Mouse (Mus musculus): ENCODE data around the gene Tab1. TPM values are rescaled to one million over a fixed set of nuclear protein-coding genes. Genes with fewer than 3 reads are reported as not detected.
"Not testable (repeated sequence)": the region's sequence is repeated elsewhere in the genome, so short reads cannot be mapped to it uniquely, and the experiment has no call there.

Tab1 gene
- total RNA-seq, 1 experiment from 2014 or later, result 19.9 TPM

DNA sequence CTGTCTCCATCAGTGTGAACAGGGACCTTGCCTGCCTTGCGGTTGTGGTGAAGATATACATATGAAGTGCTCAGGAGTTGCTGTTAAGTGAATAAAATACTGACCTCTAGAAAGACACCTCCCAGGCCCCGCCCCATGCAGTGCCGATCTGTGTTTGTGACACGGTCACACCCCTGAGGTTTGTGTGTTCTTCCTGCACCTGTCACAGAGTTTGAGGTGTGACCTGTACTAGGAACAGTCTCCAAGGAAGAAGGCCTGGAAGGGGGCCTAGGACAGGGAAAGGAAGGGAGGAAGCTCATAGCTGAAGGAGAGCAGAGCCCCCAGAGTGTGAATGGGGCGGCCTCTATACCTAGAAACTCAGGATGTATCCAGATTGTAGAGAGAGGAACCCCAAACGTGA, 30.4 kb upstream of the Tab1 start:
- ATAC-seq (replicated peaks; ENCODE audit: low read depth, poor library complexity, severe bottlenecking), result no peak

DNA sequence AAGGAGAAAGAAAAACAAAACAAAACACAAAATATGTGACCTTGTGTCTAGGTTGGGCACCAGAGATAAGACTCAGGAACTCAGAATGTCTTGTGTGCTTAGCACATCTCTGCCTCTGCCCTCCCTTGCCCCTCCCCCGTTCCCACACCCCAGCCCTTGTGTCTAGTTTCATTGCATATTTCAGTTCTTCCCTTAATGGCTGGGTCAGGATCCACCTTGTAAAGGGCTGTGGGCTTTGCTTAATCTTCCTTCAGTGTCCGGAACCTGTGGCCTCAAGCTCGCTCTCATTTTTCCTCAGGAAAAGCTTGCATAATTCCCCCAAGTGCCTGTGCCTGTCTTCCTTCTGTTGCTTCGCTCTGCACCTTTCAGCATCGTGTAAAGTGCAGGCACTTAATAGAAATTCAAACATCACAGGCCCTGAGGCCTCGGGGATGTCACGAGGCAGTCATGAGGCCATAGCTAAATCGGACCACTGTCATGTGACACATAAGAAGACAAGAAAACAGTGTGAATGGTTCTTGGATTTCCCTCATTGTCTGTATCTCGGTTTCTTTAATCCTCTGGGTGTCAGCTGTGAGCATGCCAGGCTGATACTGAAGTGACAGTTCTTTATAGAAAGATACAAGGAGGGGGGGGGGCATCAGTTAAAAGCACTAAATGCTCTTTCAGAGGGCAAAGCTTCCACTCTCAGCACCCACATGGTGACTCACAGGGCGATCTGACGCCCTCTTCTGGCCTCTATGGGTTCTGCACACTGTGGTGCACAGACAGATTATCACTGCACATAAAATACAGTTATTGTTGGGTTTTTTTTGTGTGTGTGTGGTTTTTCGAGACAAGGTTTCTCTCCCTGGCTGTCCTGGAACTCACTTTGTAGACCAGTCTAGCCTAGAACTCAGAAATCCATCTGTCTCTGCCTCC, 27.2 kb upstream of the Tab1 start:
- peak; percentile 42 for ATAC-seq (replicated peaks; ENCODE audit: low read depth, poor library complexity, severe bottlenecking)

DNA sequence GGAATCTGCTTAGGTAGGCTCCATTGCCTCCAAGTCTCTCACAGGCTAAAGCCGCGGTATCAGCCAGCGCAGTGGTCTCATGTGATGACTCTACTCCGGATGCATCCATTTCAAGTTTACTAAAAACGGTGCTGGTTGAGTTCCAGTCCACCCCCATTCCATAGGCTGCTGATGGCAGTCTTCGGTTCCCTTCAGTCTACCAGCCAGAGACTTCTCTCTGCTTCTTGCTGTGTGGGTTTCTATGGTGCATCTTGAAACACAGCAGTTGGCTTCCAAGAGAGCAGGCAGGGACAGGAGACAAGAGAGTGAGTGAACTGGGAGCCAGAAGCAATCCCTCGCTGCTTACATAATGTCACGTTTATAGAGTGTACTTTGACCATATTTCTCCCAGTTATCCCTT, 25.8 kb upstream of the Tab1 start:
- no peak for ATAC-seq (replicated peaks; ENCODE audit: low read depth, poor library complexity, severe bottlenecking)

DNA sequence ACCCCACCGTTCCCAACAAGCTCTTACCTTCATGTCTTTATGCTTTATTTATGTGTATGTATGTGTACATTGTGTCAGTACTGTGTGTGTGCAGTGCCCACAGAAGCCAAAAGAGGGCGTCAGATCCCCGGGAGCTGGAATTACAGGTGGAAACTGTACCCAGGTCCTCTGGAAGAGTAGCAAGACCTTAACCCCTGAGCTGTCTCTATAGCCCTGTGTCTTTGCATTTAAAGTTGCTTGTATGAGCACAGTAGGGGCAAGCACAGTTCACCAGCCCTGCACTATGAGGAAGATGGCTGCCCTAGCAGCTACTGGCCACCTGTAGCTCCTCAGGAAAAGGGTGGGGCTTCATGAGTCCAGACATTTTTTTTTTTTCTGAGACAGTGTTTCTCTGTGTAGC, 25.4 kb upstream of the Tab1 start:
- ATAC-seq (replicated peaks; ENCODE audit: low read depth, poor library complexity, severe bottlenecking), result no peak

DNA sequence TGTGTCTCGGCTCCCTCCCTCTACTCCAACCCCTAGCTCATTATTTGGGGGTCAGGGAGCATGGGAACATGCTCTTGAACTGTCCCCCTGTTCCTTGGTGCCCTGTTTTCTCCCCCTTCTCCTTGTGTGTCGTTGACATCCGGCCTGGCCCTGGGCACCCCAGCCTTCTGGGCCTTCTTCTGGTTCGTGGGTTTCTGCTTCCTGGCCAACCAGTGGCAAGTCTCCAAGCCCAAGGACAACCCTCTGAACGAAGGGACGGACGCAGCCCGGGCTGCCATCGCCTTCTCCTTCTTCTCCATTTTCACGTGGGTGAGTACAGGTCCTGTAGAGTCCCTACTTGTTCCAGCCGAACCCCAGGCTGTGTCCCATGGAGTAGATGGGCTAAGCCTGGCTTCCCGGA, 21.5 kb upstream of the Tab1 start:
- peak; percentile 63 for ATAC-seq (replicated peaks; ENCODE audit: low read depth, poor library complexity, severe bottlenecking)

DNA sequence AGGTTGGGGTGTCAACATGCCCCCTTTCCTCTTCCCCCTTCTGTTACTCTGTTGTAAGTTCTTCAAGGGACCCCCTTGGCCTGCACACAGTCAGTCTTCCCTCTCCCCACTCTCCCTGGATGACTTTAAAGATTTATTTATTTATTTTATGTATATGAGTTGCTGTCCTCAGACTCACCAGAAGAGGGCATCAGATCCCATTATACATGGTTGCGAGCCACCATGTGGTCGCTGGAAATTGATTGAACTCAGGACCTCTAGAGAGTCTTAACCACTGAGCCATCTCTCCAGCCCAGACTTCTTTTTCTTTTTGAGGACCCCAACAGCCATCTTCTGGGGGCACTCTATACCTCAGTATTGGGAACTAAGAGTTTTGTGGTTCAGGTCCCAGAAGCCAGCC, 20.4 kb upstream of the Tab1 start:
- ATAC-seq (replicated peaks; ENCODE audit: low read depth, poor library complexity, severe bottlenecking), result no peak

DNA sequence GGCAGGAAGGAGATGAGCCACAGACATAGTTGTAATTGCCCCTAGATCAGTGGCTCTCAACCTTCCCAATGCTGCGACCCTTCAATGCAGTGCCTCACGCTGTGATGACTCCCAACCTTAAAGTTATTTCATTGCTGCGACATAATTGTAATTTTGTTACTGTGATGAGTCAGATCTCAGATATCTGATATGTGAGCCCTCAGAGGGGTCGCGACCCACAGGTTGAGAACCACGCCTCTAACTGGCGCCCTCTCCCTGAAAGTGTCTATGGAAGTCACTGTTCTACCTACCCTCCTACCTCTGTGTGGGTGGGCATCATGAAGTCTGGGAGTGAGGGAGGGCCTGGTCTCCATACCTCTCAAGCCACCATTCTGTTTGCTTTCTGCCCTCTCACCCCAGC, 18.5 kb upstream of the Tab1 start:
- no peak for ATAC-seq (replicated peaks; ENCODE audit: low read depth, poor library complexity, severe bottlenecking)

DNA sequence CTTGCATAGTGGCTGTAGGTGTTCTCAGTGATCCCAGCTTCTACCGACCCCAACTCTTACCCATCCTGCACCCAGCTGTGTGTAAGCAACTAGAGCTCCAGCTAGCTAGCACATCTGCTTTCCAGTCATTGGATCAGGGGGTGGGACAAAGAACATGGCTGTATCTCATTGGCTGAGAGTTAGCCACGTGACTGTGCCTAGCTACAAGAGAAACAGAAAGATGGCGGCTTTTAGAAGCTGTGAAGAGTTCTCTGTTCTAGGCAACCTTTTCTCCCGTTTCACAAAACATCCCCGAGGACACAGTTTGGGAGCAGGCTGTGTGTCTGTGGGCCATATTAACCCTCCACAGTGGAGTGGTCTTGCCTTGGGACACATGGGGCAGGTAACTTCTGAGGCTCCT, 17.7 kb upstream of the Tab1 start:
- ATAC-seq (replicated peaks; ENCODE audit: low read depth, poor library complexity, severe bottlenecking), result no peak

DNA sequence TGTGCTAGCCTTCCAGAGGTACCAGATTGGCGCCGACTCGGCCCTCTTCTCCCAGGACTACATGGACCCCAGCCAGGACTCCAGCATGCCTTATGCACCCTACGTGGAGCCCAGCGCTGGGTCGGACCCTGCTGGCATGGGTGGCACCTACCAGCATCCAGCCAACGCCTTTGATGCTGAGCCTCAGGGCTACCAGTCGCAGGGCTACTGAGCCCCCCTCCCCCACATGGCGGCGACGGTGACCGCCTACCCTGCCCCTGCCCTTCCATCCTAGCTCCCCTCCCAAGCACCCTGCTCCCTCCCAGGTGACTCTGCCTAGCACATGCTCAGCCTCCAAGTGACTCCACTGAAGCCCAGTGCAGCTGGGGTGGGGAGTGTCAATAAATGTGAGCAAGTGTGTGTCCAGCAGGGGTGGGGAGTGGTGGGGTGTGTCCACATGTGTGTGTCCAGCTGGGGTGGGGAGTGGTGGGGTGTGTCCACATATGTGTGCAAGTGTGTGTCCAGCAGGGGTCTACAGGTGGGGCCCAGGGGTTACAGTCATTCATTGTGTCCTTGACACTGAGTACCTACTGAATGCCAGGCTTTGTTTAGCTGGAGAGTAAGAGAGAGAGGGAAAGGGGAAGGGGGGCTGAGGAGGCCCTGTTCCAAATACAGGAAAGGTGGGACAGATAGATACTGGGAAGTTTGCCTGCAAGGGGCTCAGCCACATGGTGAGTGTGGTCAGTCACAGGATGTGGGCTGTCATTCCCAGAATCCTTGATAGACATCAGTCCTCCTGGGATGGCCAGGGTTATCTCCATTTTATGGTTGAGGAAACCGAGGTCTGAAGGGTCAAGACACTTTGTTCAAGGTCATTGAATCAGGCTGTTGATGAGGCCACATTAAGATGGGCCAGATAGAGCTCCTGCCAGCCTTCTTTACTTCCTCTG, 16.8 kb upstream of the Tab1 start:
- peak; percentile 40 for ATAC-seq (replicated peaks; ENCODE audit: low read depth, poor library complexity, severe bottlenecking)

DNA sequence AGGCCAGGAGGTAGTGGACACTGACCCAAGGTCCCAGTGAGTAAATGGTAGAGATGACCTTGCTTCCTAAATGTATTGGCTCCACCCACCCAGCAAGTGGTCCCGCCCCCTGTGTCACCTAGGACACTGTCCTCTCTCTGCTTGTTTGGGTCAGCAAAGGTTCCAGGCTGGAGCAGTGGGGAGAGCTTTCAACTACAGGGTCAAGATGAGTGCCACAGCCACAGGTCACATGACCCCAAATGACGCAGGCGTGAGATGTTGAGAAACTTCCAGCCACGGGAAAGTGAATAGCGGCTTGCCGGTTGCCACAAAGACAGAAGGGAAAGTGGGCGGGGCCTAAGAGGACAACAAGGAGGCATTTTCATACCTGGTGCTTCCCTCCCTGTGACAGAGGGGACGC, 15.8 kb upstream of the Tab1 start:
- peak; percentile 42 for ATAC-seq (replicated peaks; ENCODE audit: low read depth, poor library complexity, severe bottlenecking)

DNA sequence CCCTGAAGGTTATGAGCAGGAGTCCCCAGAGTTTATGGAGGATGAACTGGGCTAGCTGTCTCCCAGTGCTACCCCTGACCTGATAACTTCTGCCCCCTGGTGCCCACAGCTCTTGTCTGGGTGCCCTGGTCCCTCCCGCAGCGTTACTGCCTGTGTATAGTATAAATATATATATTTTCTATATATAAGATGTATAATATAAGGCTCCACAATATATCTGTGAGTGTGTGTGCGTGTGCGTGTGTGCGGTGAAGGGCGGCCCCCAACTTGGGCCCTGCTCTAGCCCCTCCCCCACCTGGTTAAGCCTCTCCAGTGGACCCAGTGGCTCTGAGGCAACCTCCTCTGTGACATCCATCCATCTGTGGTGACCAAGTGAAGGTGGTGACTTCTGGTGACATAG, 13.9 kb upstream of the Tab1 start:
- ATAC-seq (replicated peaks; ENCODE audit: low read depth, poor library complexity, severe bottlenecking), result no peak

DNA sequence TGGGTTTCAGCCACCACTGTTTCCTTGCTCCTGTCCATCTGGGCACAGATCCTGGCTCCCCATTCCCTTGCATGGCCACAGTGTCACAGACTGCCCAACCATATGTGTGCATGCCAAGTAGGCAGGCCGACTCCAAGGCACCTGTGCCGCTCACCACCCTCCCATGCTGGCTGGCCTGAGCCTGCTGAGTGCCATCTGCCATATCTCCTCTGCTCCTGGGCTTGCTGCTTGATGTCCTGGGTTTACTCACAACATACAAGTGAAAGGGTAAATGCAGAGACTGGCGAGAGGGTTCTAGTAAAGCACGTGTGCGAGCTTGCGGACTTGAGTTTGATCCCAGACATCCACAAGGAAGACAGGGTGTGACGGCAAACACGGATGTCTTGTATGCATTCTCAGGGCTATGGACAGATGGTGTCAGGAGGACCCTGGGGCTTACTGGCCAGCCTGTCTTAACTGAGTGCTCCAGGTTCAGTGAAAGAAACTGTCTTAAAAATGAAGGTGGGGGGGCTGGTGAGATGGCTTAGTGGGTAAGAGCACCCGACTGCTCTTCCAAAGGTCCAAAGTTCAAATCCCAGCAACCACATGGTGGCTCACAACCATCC, 11.1 kb upstream of the Tab1 start:
- ATAC-seq (replicated peaks; ENCODE audit: low read depth, poor library complexity, severe bottlenecking), result no peak

DNA sequence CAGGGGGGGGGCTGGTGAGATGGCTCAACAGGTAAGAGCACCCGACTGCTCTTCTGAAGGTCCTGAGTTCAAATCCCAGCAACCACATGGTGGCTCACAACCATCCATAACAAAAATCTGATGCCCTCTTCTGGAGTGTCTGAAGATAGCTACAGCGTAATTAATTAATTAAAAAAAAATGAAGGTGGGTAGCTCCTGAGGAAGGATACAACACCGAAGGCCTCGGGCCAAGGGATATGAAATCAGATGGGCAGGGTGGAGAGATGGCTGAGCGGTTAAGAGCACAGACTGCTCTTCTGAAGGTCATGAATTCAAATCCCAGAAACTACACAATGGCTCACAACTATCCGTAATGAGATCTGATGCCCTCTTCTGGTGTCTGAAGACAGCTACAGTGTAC, 10.5 kb upstream of the Tab1 start:
- ATAC-seq (replicated peaks; ENCODE audit: low read depth, poor library complexity, severe bottlenecking), result not testable (repeated sequence)

DNA sequence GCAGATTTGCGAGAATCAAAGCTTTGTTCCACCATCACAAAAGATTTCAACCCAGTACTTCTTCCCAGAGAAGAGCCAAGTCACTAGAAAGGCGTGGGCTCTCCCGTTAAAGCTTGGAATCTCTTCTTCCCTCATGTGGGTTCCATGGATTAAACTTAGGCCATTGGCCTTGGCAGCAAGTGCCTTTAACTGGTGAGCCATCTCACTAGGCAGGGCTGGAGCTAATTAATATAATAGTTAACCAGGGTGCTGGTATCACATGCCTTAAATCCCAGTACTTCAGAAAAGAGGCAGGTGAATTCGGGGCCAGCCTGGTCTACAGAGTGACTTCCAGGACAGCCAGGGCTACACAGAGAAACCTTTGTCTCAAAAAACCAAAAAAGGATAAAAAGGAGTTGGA, 8.3 kb upstream of the Tab1 start:
- no peak for ATAC-seq (replicated peaks; ENCODE audit: low read depth, poor library complexity, severe bottlenecking)

DNA sequence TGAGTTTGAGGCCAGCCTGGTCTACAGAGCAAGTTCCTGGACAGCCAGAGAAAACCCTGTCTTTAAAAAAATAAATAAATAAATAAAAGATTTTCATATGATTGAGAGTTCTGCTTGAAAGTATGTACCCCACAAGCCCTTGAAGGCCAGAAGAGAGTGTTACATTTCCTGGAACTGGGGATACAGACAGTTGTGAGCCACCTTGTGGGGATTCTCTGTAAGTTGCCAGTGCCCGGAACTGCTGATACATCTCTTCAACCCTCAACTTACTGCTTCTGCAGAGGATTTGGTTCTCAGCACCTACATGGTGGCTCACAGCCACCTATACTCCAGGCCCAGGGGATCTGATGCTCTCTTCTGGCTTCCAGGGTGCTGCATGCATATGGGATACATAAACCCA, 5.7 kb upstream of the Tab1 start:
- ATAC-seq (replicated peaks; ENCODE audit: low read depth, poor library complexity, severe bottlenecking), result peak; percentile 87

DNA sequence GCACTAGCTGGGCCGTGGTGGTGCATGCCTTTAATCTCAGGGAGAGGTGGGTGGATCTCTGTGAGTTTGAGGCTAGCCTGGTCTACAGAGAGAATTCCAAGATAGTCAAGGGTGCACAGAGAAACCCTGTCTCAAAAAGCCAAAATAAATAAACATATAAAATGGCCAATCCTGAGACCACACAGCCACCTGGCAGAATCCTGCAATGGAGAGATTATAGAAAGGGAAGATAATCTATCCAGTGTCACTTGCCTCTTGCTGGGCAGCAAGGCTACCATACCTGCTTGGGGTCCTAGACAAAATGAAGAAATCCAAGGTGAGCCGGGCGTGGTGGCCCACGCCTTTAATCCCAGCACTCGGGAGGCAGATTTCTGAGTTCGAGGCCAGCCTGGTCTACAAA, 2.9 kb upstream of the Tab1 start:
- ATAC-seq (replicated peaks; ENCODE audit: low read depth, poor library complexity, severe bottlenecking), result no peak

DNA sequence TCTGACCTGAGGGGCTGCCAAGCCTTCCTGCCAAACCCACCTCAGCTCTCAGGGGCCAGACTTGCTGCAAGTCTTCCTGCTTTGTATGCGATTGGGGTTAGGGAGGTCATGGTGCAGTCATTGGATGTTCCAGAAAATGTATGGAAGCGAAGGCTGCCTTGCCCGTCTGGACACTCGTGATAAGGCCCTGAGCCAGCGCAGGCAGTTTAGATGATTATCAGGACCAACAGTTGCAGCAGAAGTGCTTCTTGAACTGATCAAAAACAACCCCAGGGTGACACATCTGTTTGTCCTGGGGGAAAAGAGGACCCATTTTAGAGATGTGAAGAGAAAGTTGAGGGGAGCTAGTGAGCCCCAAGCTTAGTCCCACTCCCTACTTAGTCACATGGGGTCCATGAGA, 2.2 kb upstream of the Tab1 start:
- no peak for ATAC-seq (replicated peaks; ENCODE audit: low read depth, poor library complexity, severe bottlenecking)

DNA sequence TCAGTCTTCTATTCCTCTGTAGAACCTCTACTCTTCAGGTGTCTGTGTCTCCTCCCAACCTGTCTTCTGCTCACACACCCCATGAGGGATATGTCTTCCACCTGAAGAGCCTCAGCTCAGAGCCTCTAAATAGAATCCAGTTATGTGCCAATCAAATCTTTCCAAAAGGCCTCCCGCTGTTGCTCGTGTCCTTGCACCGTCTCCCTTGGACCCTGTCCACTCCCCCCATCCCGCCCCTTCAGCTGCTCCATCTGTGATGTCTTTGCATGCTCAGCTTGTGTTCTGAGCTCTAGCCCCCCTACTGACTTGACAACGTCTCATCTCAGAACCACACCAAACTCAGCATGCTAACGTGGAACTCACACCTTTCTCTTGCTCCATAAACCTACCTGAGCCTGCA, 1.5 kb upstream of the Tab1 start:
- ATAC-seq (replicated peaks; ENCODE audit: low read depth, poor library complexity, severe bottlenecking), result no peak

DNA sequence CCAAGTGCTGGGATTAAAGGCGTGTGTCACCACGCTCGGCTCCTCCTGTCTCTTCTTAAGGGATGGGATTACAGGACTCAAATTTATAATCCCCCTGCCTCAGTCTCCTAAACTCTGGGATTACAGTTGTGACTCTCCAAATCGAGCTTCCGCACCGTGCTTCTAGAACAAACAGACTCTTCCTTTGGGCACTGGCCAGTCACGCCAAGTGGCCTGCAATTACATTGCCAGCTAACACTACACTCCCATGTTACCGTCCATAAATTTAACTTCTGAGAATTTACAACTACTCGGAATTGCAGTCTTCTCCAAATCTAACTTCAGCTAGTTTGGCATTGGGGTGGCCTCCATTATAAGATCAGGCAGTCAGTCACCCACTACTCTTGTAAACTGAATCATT, 475 bp upstream of the Tab1 start:
- ATAC-seq (replicated peaks; ENCODE audit: low read depth, poor library complexity, severe bottlenecking), result no peak

DNA sequence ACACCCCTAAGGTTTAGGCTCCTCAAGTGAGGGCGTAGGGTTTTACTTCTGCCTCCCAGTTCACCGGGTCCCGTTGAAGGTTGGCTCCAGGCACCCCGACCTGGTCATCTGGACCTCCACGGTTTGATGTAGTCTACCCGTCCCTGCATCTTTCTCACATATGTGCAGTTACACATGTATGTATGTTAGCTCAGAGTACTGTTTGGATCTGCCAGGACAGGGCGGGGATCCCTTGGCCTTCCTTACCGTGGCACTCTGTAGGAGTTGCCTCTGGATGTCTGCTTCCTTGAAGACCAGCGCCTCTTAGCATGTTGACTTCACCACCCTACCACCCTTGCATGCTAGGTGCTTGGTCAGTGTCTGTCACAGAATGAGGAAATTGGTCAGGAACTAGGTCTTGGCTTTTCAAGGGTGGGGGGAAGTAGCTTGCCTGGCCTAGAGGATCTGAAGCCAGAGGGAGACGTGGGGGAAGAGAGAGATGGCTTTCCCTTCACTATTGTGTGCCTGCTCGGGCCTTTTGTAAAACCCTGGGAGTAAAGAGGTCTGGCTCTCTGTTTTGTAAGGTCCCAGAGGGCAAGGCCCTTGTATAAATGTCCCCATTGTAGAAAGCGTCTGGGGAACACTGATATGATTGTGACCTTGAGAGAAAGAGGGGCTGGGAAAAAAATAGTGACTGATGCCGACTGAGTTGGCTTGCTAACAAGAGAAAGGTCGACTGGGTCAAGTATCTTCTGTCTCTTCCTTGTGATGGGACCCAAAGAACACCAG, 939 bp downstream of the Tab1 start:
- ATAC-seq (replicated peaks; ENCODE audit: low read depth, poor library complexity, severe bottlenecking), result peak; percentile 46
